Mouse (Mus musculus): Measurements from ENCODE around the gene Tenm4.
A peak's percentile ranks its signal among the peaks of the same experiment; 100 is the strongest.

Gene Tenm4

GRCm38 (mm10) chr7:96740631-96741030, 569.6 kb downstream of the Tenm4 start:
- no peak for DNase-seq (ENCODE audit: low spot score)

DNA sequence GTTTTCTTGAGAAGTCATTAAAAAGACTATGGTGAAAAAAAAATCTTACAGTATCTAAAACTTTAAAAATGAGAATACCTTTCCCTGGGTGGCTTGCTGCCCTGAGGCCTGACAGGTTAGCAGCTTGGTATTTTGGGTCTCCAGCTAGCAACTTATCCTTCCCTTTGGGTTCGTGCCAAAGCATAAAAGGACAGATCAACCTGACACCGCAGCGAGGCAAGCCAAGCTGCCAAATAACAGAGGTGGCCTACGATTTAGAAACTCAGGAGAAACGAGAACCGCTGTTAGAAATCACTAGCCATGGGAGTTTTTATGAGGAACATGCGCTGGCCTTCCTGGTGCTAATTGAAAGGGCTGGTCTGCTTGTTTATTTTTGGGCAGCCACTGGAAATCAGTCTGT, 571.2 kb downstream of the Tenm4 start:
- no peak for DNase-seq (ENCODE audit: low spot score)

- no peak for DNase-seq (ENCODE audit: low spot score)
These were observed 574.9 kb downstream of the Tenm4 start for GRCm38 (mm10) chr7:96745956-96746355.

DNA sequence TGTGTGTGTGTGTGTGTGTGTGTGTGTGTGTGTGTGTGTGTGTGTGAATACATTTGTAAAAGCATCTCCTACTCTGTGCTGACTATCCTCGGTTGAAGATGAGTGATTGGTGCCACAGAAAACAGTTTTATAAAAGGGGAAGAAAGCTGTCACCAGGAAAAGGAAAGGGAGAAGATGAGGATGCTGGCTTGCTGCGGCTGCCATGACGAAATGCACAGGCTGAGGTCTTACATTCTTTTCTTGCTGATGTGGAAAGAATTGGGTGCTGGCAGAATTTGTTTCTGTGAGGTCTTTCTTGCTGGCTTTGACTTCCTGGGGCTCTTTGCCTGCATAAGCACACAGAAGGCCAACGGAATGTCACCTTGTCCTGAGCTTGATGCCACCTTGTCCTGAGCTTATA, 575.7 kb downstream of the Tenm4 start:
- DNase-seq (ENCODE audit: low spot score), result no peak

- no peak for DNase-seq (ENCODE audit: low spot score)
These were observed 577.5 kb downstream of the Tenm4 start for GRCm38 (mm10) chr7:96748538-96749045.

DNA sequence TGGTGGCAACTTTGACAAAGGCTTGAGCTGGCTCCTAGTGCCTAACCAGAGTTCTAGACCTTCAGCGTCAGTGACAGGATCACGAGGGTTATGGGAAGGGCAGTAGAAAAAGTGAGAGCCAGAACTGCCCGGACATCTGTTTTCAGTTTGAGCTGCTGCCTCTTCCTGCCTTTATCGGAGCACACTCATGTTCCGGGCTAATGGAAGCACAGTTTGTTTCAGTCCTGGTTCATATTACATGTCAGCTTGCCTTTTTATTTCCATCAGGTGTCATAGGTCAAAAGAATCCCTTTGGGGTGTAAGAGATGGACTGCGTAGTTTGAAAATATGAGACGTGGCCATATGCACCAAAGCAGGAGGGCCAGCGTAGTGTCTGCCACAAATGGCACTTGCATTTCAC, 578.7 kb downstream of the Tenm4 start:
- DNase-seq (ENCODE audit: low spot score), result peak; percentile 13

GRCm38 (mm10) chr7:96751236-96751635, 580.2 kb downstream of the Tenm4 start:
- DNase-seq (ENCODE audit: low spot score), result peak; percentile 7

DNA sequence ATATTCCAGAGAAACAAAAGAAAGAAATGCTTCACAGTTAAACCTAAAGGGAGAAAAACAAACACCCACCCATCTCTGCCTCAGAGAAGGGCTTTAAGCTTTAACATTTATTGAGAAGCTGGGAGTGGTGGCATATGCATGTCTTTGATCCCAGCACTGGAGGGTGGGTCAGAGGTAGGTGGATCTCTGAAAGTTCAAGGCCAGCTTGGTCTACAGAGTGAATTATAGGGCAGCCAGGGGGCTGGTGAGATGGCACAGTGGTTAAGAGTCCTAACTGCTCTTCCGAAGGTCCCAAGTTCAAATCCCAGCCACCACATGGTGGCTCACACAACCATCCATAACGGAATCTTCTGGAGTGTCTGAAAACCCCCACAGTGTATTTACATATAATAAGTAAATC, 581.7 kb downstream of the Tenm4 start:
- no peak for DNase-seq (ENCODE audit: low spot score)

DNA sequence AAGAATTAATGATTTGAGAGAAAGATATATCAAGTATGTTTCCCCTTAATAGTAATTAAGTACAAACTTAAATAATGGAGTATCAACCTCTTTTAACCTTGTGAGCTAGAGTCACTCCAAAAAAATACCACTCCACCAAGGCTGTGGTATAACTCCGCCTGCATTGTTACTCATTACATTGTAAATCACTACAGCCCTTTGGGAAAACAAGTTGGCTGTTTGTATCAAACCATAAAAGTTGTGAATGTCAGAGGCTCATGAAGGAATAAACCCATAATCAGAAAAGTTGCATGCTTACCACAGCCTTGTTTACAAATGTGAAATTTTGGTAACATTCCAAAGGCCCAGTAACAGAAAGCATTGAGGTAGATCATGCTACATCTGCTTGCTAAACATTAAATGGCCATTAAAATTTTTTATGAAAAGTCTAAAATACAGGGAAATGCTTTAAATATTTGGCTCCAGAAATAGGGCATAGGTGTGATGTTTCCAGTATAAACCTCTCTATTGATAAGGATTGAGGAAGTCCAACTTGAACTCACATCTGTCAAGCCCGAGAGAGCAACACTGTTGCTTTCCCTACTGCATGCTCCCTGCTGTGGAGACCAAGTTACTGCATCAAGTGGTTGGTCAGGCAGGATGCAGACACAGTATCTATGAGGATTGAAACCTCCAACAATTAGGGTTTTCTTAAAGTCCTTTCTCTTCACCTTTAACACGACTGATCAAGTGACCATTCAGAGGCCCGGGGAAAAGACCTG, 582.5 kb downstream of the Tenm4 start:
- DNase-seq (ENCODE audit: low spot score), result peak; percentile 7

GRCm38 (mm10) chr7:96754175-96754574, 583.1 kb downstream of the Tenm4 start:
- no peak for DNase-seq (ENCODE audit: low spot score)

- no peak for DNase-seq (ENCODE audit: low spot score)
These were observed 584.5 kb downstream of the Tenm4 start for GRCm38 (mm10) chr7:96755459-96756094.

DNA sequence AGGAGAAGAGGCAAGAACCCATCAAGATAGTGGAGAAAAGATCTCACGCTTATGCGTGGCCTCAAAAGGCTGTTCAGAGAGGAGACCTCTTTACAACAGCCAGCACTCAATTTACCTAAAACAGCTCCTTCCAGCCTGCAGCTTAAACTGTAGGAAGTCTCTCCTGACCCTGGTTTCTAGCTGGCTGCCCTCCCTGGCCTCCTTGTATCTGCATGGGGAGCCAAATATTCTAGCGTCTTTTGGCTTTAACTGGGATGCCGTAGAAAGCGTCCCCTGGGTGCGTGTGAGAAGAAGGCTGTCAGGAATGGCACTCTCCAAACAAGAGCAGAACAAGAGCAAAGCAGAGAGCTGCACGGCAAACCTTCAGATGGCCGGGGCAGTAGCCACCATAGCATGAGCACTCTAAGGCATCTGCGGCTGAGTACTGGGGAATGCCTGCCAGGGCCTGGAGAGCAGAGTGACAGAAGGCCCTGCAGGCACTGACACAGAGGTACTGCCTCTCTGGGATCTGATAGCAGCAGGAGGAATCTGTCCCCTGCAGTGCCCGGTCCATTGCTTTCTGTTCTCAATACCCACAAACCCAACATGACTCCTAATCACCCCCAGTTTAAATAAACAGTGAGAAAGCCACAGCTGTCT, 585.2 kb downstream of the Tenm4 start:
- peak; percentile 7 for DNase-seq (ENCODE audit: low spot score)

DNA sequence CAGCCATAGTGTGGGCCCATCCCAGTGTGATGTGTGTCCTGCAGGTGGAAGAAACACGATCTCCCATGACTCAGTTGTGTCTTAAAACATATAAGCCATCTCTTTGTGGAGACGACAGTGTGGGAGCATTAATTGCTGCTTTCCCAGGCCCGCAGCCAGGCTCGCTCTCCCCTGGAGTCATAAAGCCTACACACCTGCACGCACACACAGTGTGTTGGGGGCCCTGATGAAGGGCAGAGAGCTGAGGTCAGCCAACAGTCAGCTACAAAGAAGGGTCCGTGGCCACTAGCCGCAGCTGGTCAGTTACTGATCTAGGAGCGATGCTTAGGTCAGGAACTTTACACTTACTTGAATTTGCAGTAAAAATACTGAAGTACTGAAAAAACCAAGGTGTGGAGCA, 586.0 kb downstream of the Tenm4 start:
- no peak for DNase-seq (ENCODE audit: low spot score)

GRCm38 (mm10) chr7:96760208-96760607, 589.2 kb downstream of the Tenm4 start:
- no peak for DNase-seq (ENCODE audit: low spot score)

DNA sequence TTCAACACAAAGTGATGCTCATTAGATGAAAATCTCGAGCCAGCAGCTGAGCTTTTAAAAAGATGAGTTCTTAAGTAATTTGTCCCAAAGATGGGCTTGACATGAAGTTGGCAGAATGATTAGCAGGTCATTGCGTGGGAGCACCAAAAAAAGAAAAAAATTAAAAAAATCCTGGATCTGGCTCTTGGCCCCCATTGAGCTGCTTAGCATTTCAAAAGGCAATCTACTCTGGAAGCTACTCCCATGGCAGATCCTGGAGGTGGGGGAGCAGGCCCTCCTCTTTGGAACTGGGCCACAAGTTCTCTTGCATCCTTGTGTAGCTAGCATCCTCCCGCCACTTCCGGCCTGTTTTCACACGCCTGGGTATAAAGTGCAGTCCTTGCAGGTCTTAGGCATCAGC, 590.1 kb downstream of the Tenm4 start:
- DNase-seq (ENCODE audit: low spot score), result no peak

GRCm38 (mm10) chr7:96765321-96765960, 594.4 kb downstream of the Tenm4 start:
- DNase-seq (ENCODE audit: low spot score), result no peak

GRCm38 (mm10) chr7:96767090-96767489, 596.0 kb downstream of the Tenm4 start:
- no peak for DNase-seq (ENCODE audit: low spot score)

GRCm38 (mm10) chr7:96768718-96769117, 597.7 kb downstream of the Tenm4 start:
- no peak for DNase-seq (ENCODE audit: low spot score)

DNA sequence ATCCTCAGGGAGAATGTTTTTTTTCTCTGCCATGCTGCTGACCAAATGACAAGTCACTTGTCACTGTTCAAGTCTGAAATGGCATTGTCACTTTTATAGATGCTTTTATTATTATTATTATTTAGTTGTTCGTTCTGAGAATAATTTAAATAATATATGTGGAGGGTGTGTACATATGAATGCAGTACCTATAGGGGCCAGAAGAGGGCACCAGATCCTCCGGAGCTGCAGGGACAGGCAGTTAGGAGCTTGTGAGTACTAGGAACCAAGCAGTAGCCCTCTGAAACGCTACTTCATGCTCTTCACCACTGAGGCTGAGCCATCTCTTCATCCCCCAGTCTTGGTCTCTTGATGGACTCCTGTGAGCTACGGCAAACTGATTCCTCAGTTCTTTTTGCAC, 598.7 kb downstream of the Tenm4 start:
- DNase-seq (ENCODE audit: low spot score), result no peak

- DNase-seq (ENCODE audit: low spot score), result no peak
These were observed 601.9 kb downstream of the Tenm4 start for GRCm38 (mm10) chr7:96772966-96773365.

DNA sequence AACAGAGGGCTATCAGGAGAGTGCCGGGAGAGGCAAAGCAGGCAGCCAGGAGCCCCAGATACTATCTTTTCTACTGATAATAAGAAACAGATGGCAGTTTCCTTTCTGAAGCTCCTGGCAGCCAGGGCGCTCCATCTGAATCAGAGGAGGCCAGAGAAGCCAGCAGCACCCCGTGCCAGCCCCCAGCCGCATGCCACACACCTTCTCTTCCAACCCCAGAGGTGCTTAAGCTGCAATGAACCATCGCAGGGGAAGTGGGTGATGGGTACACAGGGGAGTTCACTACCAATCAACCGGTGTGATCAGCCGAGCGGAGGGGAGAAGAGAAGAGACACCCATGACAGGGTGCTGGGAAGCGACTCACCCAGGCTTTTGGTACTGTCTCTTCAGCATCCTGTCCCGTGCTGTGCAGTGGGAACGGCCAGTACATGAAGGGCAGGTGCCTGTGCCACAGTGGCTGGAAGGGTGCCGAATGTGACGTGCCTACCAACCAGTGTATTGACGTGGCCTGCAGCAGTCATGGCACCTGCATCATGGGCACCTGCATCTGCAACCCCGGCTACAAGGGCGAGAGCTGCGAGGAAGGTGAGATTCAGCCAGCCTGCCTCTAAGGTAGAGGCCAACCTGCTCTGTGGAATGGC, 602.7 kb downstream of the Tenm4 start:
- no peak for DNase-seq (ENCODE audit: low spot score)

DNA sequence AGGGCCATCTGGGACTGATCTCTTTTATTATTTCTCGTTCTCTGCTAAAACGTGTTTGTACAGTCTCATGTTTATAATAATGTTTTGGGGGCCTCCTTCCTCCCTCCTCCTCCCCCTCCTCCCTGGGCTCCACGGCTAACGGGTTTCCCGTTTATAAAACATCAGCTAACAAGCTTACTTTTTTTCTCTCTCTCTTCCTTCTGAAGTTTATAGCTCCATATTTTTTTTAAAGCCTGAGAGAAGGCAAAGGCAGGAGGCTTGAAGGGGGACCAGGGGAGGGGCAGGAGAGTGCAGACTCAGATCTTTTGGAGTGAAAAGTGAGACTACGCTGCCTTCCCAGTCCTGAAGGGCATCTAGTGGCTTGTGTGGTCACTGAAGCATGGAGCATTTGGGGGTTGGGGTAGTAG, 604.0 kb downstream of the Tenm4 start:
- no peak for DNase-seq (ENCODE audit: low spot score)

Data from adipocyte (in vitro differentiated cells).